Mouse (Mus musculus) thymus, adult 2 months (tissue): ENCODE measurements around the gene Ano1.

Experiments used
- CTCF ChIP-seq: fragments of 200-500 bp; IDR thresholded peaks from 2 replicates; pipeline ENCODE4 v1.5.1; 2012; ENCODE audit warnings: mild to moderate bottlenecking, control low read depth, low read length, moderate library complexity, borderline replicate concordance; ENCODE audit not compliant: control insufficient read depth, poor library complexity, insufficient read depth; ENCODE audit errors: extremely low read depth
- POLR2A ChIP-seq: fragments of 200-500 bp; IDR thresholded peaks from 2 replicates; pipeline ENCODE4 v1.6.1; 2012; ENCODE audit warnings: mild to moderate bottlenecking, low read length, control low read depth, moderate library complexity; ENCODE audit not compliant: control insufficient read depth, poor library complexity, insufficient read depth; ENCODE audit errors: extremely low read depth

GRCm38 (mm10) chr7:144609568-144609967 is 142.2 kb downstream of the Ano1 start:
- TF ChIP-seq CTCF (no peak), POLR2A (no peak)
